Comparison of ENCODE assay signal across 25 mouse cellular contexts in the genomic region with DNA sequence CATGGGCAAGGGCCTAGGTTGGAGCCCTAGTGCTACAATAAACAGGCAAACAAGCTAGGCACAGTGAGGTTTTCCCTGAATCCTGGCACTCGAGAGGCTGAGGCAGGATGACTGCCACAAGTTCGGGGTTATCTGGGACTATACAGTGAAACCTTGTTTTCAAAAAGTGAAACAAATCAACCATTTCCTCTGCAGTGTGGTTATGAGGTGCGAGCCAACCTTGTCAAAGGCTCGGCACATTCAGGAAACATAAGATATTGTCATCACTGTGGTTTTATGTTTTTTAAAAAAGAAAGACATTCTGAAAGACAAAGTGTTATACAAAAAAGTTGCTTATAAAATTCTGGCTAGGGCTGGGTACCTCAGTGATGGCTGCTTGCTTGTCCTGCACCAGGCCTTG. TPM values are rescaled to one million over a fixed set of nuclear protein-coding genes. Genes with fewer than 3 reads are reported as not detected.
DNase-seq lines count a peak whose midpoint lies in the region; ATAC-seq and TF ChIP-seq lines count a peak whose summit lies in the region.
"Had no signal": no experiment of that assay in that cellular context is flagged by ENCODE, and none has a peak within 500 bp of the region (broad histone marks: within the 10 kb centered on the region; RNA-seq: fewer than 3 reads in every experiment).

No protein-coding gene starts in this region.

- no peak overlapping the region for H3K4me3 ChIP-seq in spleen, adult 2 months (ENCODE audit: extremely low read depth, insufficient read depth, insufficient read length)
- H3K4me3 ChIP-seq in midbrain, embryonic 10.5 days: no peak overlapping the region
- H3K4me3 ChIP-seq: embryonic facial prominence, embryonic 12.5 days; forebrain, embryonic 15.5 days; heart, adult 2 months; heart, embryonic 15.5 days; hindbrain, embryonic 12.5 days; intestine, embryonic 15.5 days had no signal

- H3K9me3 ChIP-seq in midbrain, embryonic 10.5 days (replicated peaks): no peaks in the 10 kb centered on the region
- H3K9me3 ChIP-seq: embryonic facial prominence, embryonic 12.5 days; forebrain, embryonic 15.5 days; heart, embryonic 15.5 days; hindbrain, embryonic 12.5 days; intestine, embryonic 15.5 days had no signal

- no peaks in the 10 kb centered on the region for H3K36me3 ChIP-seq in spleen, adult 2 months (ENCODE audit: control insufficient read depth, insufficient read depth, low read length)
- H3K36me3 ChIP-seq in midbrain, embryonic 10.5 days: no peaks in the 10 kb centered on the region
- H3K36me3 ChIP-seq: embryonic facial prominence, embryonic 12.5 days; forebrain, embryonic 15.5 days; heart, embryonic 15.5 days; hindbrain, embryonic 12.5 days; intestine, embryonic 15.5 days had no signal

- TF ChIP-seq CTCF in spleen, adult 2 months (IDR thresholded peaks at IDR 0.05; ENCODE audit: extremely low read depth, insufficient read depth, insufficient read length, insufficient replicate concordance): no peak

- DNase-seq in spleen, adult 2 months (ENCODE audit: low read depth in 1 of 2, low spot score in 2 of 2): peak in 1 of 2 experiments; percentile 26
- DNase-seq in spleen, postnatal 10 days (ENCODE audit: low spot score in 2 of 2): no peak
- peak; percentile 51 for DNase-seq in CD4-positive, CD25-positive, alpha-beta regulatory T cell, adult 2 months (ENCODE audit: low read depth, low spot score)
- DNase-seq in frontal cortex, adult 2 months (ENCODE audit: extremely low spot score in 1 of 2, low spot score in 1 of 2): no peak
- no peak for DNase-seq in left cerebral cortex, adult 11 months (ENCODE audit: low spot score)
- no peak for DNase-seq in midbrain, embryonic 10.5 days (ENCODE audit: low spot score)
- DNase-seq: adrenal gland, adult 8-10 months; cerebellum, adult 11 months; cerebellum, adult 8-10 months; cerebellum, postnatal 25 days; gastrocnemius, postnatal 14 days; heart, adult 2 months; heart, postnatal 36 days had no signal

- TF ChIP-seq POLR2A in spleen, adult 2 months (IDR thresholded peaks at IDR 0.05; ENCODE audit: low read depth, low read length): no peak

- H3K27me3 ChIP-seq in spleen, adult 2 months (ENCODE audit: control insufficient read depth, insufficient read depth, low read length): no peaks in the 10 kb centered on the region
- H3K27me3 ChIP-seq in midbrain, embryonic 10.5 days (ENCODE audit: low read depth, poor library complexity, severe bottlenecking): no peaks in the 10 kb centered on the region
- H3K27me3 ChIP-seq: embryonic facial prominence, embryonic 12.5 days; forebrain, embryonic 15.5 days; heart, embryonic 15.5 days; hindbrain, embryonic 12.5 days; intestine, embryonic 15.5 days had no signal

- H3K4me1 ChIP-seq in spleen, adult 2 months (ENCODE audit: control insufficient read depth, insufficient read depth, insufficient read length): no peaks in the 10 kb centered on the region
- H3K4me1 ChIP-seq in midbrain, embryonic 10.5 days: peaks cover 4% of the 10 kb centered on the region; the same call in 1 of the 2 replicates
- H3K4me1 ChIP-seq: embryonic facial prominence, embryonic 12.5 days; forebrain, embryonic 15.5 days; heart, embryonic 15.5 days; hindbrain, embryonic 12.5 days; intestine, embryonic 15.5 days had no signal

- ATAC-seq in activated CD4-positive, CD25-positive, alpha-beta regulatory T cell, adult 4 months: peak; percentile 92
- peak; percentile 35; the same call in 1 of the 2 replicates for ATAC-seq in megakaryocyte, adult 5-6 weeks (ENCODE audit: poor library complexity, severe bottlenecking)
- ATAC-seq: forebrain, embryonic 15.5 days; hindbrain, embryonic 16.5 days; intestine, embryonic 15.5 days had no signal

- 8% methylated on average over 4 of the region's 4 CpGs for WGBS in spleen, adult 2 months
- WGBS in midbrain, embryonic 10.5 days: 90% methylated on average over 4 of the region's 4 CpGs

- peak overlapping the region; percentile 89 for H3K27ac ChIP-seq in spleen, adult 2 months (ENCODE audit: insufficient read depth, low read length)
- no peak overlapping the region for H3K27ac ChIP-seq in midbrain, embryonic 10.5 days (replicated peaks)
- H3K27ac ChIP-seq: embryonic facial prominence, embryonic 12.5 days; forebrain, embryonic 15.5 days; heart, adult 2 months; heart, embryonic 15.5 days; hindbrain, embryonic 12.5 days; intestine, embryonic 15.5 days had no signal

RNA-seq across cellular contexts. Expression of a gene that starts 37.5 kb away (rescaled TPM):
- 34.2 and 35.2 TPM in 2 replicates for polyA plus RNA-seq in spleen, adult 2 months (2012; rRNA removed)
- polyA plus RNA-seq in activated CD4-positive, CD25-positive, alpha-beta regulatory T cell, adult 4 months (2017; shearing (Covaris generic)): 100 to 1,000 TPM; 160 to 212 TPM
- 72.1 and 74.0 TPM in 2 replicates for total RNA-seq in megakaryocyte, adult 5-6 weeks (2015)
- 115 and 137 TPM in 2 replicates for total RNA-seq in megakaryocyte, adult 5-6 weeks (2017)
- 134 and 138 TPM in 2 replicates for polyA plus RNA-seq in frontal cortex, adult 2 months (2012; rRNA removed)
- polyA plus RNA-seq in midbrain, embryonic 10.5 days (2016; fragmentation: Nextera tagmentation; extraction: Ambion mirVana): 183 and 197 TPM in 2 replicates

RNA-seq across cellular contexts. Expression of a gene that starts 41.4 kb away (rescaled TPM):
- not detected in 2 replicates for polyA plus RNA-seq in spleen, adult 2 months (2012; rRNA removed)
- polyA plus RNA-seq in activated CD4-positive, CD25-positive, alpha-beta regulatory T cell, adult 4 months (2017; shearing (Covaris generic)): not detected
- total RNA-seq in megakaryocyte, adult 5-6 weeks (2015): not detected in 2 replicates
- not detected in 2 replicates for total RNA-seq in megakaryocyte, adult 5-6 weeks (2017)
- 0.14 and 0.32 TPM in 2 replicates for polyA plus RNA-seq in frontal cortex, adult 2 months (2012; rRNA removed)
- polyA plus RNA-seq in midbrain, embryonic 10.5 days (2016; fragmentation: Nextera tagmentation; extraction: Ambion mirVana): 0.09 and 0.11 TPM in 2 replicates
- total RNA-seq: adrenal gland, adult 8-10 months; adrenal gland, postnatal 4 days; gastrocnemius, postnatal 14 days; heart, adult 2 months; heart, postnatal 36 days; MEL had no signal
- polyA plus RNA-seq: C2C12; heart, embryonic 11.5 days; heart, embryonic 15.5 days; hindbrain, embryonic 12.5 days; intestine, embryonic 15.5 days had no signal
